Comparison of ENCODE assay signal across 19 mouse cellular contexts in genomic region chr2:92519396-92519795, GRCm38 (mm10). TPM values are rescaled to one million over a fixed set of nuclear protein-coding genes. Genes with fewer than 3 reads are reported as not detected.
DNase-seq lines count a peak whose midpoint lies in the region; ATAC-seq and TF ChIP-seq lines count a peak whose summit lies in the region.
"Had no signal": no experiment of that assay in that cellular context is flagged by ENCODE, and none has a peak within 500 bp of the region (broad histone marks: within the 10 kb centered on the region; RNA-seq: fewer than 3 reads in every experiment).

No protein-coding gene starts in this region.

- H3K36me3 ChIP-seq in midbrain, embryonic 10.5 days: no peaks in the 10 kb centered on the region
- H3K36me3 ChIP-seq in midbrain, postnatal 0 days (ENCODE audit: insufficient read depth, low read length): no peaks in the 10 kb centered on the region
- H3K36me3 ChIP-seq in embryonic facial prominence, embryonic 10.5 days (replicated peaks): no peaks in the 10 kb centered on the region
- H3K36me3 ChIP-seq: embryonic facial prominence, embryonic 13.5 days; forebrain, embryonic 12.5 days; heart, embryonic 13.5 days; hindbrain, embryonic 12.5 days had no signal

- ATAC-seq in midbrain, postnatal 0 days (ENCODE audit: low FRiP score): no peak
- ATAC-seq: forebrain, embryonic 16.5 days; hindbrain, embryonic 16.5 days; inflammation-experienced regulatory T-cells, adult 6 months had no signal

- 93% methylated on average over 8 of the region's 8 CpGs for WGBS in midbrain, embryonic 10.5 days
- 90% methylated on average over 8 of the region's 8 CpGs for WGBS in midbrain, postnatal 0 days
- WGBS in embryonic facial prominence, embryonic 10.5 days: 83% methylated on average over 8 of the region's 8 CpGs

- H3K4me1 ChIP-seq in midbrain, embryonic 10.5 days: peaks cover 5% of the 10 kb centered on the region; the same call in 1 of the 2 replicates
- no peaks in the 10 kb centered on the region for H3K4me1 ChIP-seq in midbrain, postnatal 0 days (ENCODE audit: insufficient read depth, low read length)
- H3K4me1 ChIP-seq in embryonic facial prominence, embryonic 10.5 days: no peaks in the 10 kb centered on the region
- H3K4me1 ChIP-seq: forebrain, embryonic 12.5 days; heart, embryonic 13.5 days; hindbrain, embryonic 12.5 days had no signal

- H3K9ac ChIP-seq in midbrain, postnatal 0 days (replicated peaks; ENCODE audit: low read length, poor library complexity, severe bottlenecking): no peak overlapping the region
- H3K9ac ChIP-seq: embryonic facial prominence, embryonic 13.5 days; forebrain, embryonic 12.5 days; heart, embryonic 13.5 days; hindbrain, embryonic 12.5 days had no signal

- peak; percentile 67 for DNase-seq in heart, adult 11 months
- no peak for DNase-seq in heart, adult 8-10 months (ENCODE audit: low spot score)
- DNase-seq in midbrain, embryonic 10.5 days (ENCODE audit: low spot score): peak; percentile 5
- no peak for DNase-seq in midbrain, postnatal 0 days (ENCODE audit: low spot score)
- peak; percentile 6 for DNase-seq in embryonic facial prominence, embryonic 10.5 days (ENCODE audit: low spot score)
- DNase-seq in lung, postnatal 10 days: no peak
- DNase-seq: cerebellum, adult 11-12 months; cerebellum, adult 9-10 months; cerebellum, postnatal 25 days; gastrocnemius, postnatal 10 days; heart, adult 2 months; heart, postnatal 4 days had no signal

- no peaks in the 10 kb centered on the region for H3K9me3 ChIP-seq in midbrain, embryonic 10.5 days (replicated peaks)
- H3K9me3 ChIP-seq in midbrain, postnatal 0 days (ENCODE audit: low read length): no peaks in the 10 kb centered on the region
- no peaks in the 10 kb centered on the region for H3K9me3 ChIP-seq in embryonic facial prominence, embryonic 10.5 days
- H3K9me3 ChIP-seq: embryonic facial prominence, embryonic 13.5 days; forebrain, embryonic 12.5 days; heart, embryonic 13.5 days; hindbrain, embryonic 12.5 days had no signal

- no peak overlapping the region for H3K27ac ChIP-seq in midbrain, embryonic 10.5 days (replicated peaks)
- H3K27ac ChIP-seq in midbrain, postnatal 0 days (ENCODE audit: low read depth, low read length): no peak overlapping the region
- H3K27ac ChIP-seq in embryonic facial prominence, embryonic 10.5 days (replicated peaks): no peak overlapping the region
- H3K27ac ChIP-seq: embryonic facial prominence, embryonic 13.5 days; forebrain, embryonic 12.5 days; heart, adult 2 months; heart, embryonic 13.5 days; hindbrain, embryonic 12.5 days had no signal

- TF ChIP-seq CTCF in midbrain, postnatal 0 days (IDR thresholded peaks at IDR 0.05): no peak

- no peak overlapping the region for H3K4me2 ChIP-seq in midbrain, postnatal 0 days (ENCODE audit: low read depth, low read length, poor library complexity, severe bottlenecking)
- H3K4me2 ChIP-seq: embryonic facial prominence, embryonic 13.5 days; forebrain, embryonic 12.5 days; heart, embryonic 13.5 days; hindbrain, embryonic 12.5 days had no signal

- H3K4me3 ChIP-seq in midbrain, embryonic 10.5 days: no peak overlapping the region
- H3K4me3 ChIP-seq in midbrain, postnatal 0 days (ENCODE audit: low read depth, low read length): no peak overlapping the region
- H3K4me3 ChIP-seq in embryonic facial prominence, embryonic 10.5 days: no peak overlapping the region
- H3K4me3 ChIP-seq: embryonic facial prominence, embryonic 13.5 days; forebrain, embryonic 12.5 days; heart, adult 2 months; heart, embryonic 13.5 days; hindbrain, embryonic 12.5 days had no signal

- no peaks in the 10 kb centered on the region for H3K27me3 ChIP-seq in midbrain, embryonic 10.5 days (ENCODE audit: low read depth, poor library complexity, severe bottlenecking)
- no peaks in the 10 kb centered on the region for H3K27me3 ChIP-seq in midbrain, postnatal 0 days (ENCODE audit: insufficient read depth, low read length)
- no peaks in the 10 kb centered on the region for H3K27me3 ChIP-seq in embryonic facial prominence, embryonic 10.5 days (replicated peaks; ENCODE audit: low read depth, poor library complexity, severe bottlenecking)
- H3K27me3 ChIP-seq: embryonic facial prominence, embryonic 13.5 days; heart, embryonic 13.5 days; hindbrain, embryonic 12.5 days had no signal

RNA-seq across cellular contexts. Expression of gene Slc35c1, which starts 59.1 kb away (rescaled TPM):
- total RNA-seq in heart, adult 8-10 months (2022): 1 to 10 TPM; 5.5 to 6.8 (median 6.2) TPM
- polyA plus RNA-seq in midbrain, embryonic 10.5 days (2016; fragmentation: Nextera tagmentation; extraction: Ambion mirVana): 12.8 and 15.1 TPM in 2 replicates
- 8.9 and 18.6 TPM in 2 replicates for total RNA-seq in midbrain, postnatal 0 days (2014; rRNA removed)
- 16.8 and 18.8 TPM in 2 replicates for polyA plus RNA-seq in midbrain, postnatal 0 days (2015; fragmentation: Nextera tagmentation; extraction: Ambion mirVana)
- polyA plus RNA-seq in embryonic facial prominence, embryonic 10.5 days (2016; fragmentation: Nextera tagmentation; extraction: Ambion mirVana): 12.6 and 13.5 TPM in 2 replicates

Comparison
In these comparisons a context has a peak if more than half of its experiments do, and no peak if none do; other contexts are left out.
1. DNase-seq: peak in heart, adult 11 months (single experiment), midbrain, embryonic 10.5 days (single experiment) and embryonic facial prominence, embryonic 10.5 days (single experiment); none in heart, adult 8-10 months (single experiment), midbrain, postnatal 0 days (single experiment) and lung, postnatal 10 days (single experiment).